15 mouse cellular contexts compared by ENCODE assay signal in the genomic region with DNA sequence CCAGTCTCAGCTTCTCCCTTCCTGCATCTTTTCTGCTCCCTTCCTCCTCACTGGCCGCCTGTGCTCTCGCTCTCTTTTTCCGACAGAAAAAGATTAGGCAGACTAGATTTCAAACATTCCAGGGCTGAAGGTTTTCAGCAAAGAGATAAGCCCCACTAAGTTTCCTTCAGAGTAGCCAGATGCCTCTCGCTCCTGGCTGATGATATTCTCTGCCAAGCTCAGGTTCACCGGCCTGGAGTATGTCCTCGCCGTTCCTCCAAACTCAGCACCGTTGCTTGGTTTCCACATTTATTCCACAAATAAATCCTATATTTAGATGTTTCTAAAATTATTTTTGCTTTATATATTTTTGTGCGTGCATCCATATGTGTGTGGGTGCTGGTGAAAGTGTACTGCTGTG. TPM values are rescaled to one million over a fixed set of nuclear protein-coding genes. Genes with fewer than 3 reads are reported as not detected.
A peak's percentile ranks its signal among the peaks of the same experiment; 100 is the strongest.
DNase-seq lines count a peak whose midpoint lies in the region; ATAC-seq lines count a peak whose summit lies in the region.
"Had no signal": no experiment of that assay in that cellular context is flagged by ENCODE, and none has a peak within 500 bp of the region (broad histone marks: within the 10 kb centered on the region; RNA-seq: fewer than 3 reads in every experiment).

No protein-coding gene starts in this region.

- H3K4me1 ChIP-seq in hindbrain, embryonic 11.5 days (replicated peaks; ENCODE audit: control insufficient read depth, insufficient read depth, low read length) = 0 out of 2 replicates have a peak, but pooled peaks cover 3% of the 10 kb centered on the region
- H3K4me1 ChIP-seq in hindbrain, embryonic 14.5 days (replicated peaks; ENCODE audit: control insufficient read depth, insufficient read depth, low read length) = peaks cover 4% of the 10 kb centered on the region; the same call in 1 of the 2 replicates
- peaks cover 14% of the 10 kb centered on the region for H3K4me1 ChIP-seq in embryonic facial prominence, embryonic 12.5 days
- H3K4me1 ChIP-seq in limb, embryonic 10.5 days = peaks cover 29% of the 10 kb centered on the region

- H3K4me3 ChIP-seq in hindbrain, embryonic 11.5 days (ENCODE audit: low read depth, low read length) = no peak overlapping the region
- no peak overlapping the region for H3K4me3 ChIP-seq in hindbrain, embryonic 14.5 days (replicated peaks; ENCODE audit: low read length)
- H3K4me3 ChIP-seq in embryonic facial prominence, embryonic 12.5 days = no peak overlapping the region
- H3K4me3 ChIP-seq in limb, embryonic 10.5 days = no peak overlapping the region

- WGBS in hindbrain, embryonic 11.5 days = 71% methylated on average over 9 of the region's 9 CpGs
- 71% methylated on average over 9 of the region's 9 CpGs for WGBS in hindbrain, embryonic 14.5 days
- WGBS in embryonic facial prominence, embryonic 12.5 days = 57% methylated on average over 9 of the region's 9 CpGs
- 68% methylated on average over 9 of the region's 9 CpGs for WGBS in limb, embryonic 10.5 days

- 0 out of 2 replicates have a peak overlapping the region, but pooled peaks have one; percentile 30 for H3K27ac ChIP-seq in hindbrain, embryonic 11.5 days (ENCODE audit: low read depth, low read length)
- no peak overlapping the region for H3K27ac ChIP-seq in hindbrain, embryonic 14.5 days
- H3K27ac ChIP-seq in embryonic facial prominence, embryonic 12.5 days = peak overlapping the region; percentile 70
- peak overlapping the region; percentile 79 for H3K27ac ChIP-seq in limb, embryonic 10.5 days

- H3K4me2 ChIP-seq in hindbrain, embryonic 11.5 days (replicated peaks; ENCODE audit: low read depth, low read length) = no peak overlapping the region
- H3K4me2 ChIP-seq in hindbrain, embryonic 14.5 days (replicated peaks) = no peak overlapping the region
- no peak overlapping the region for H3K4me2 ChIP-seq in embryonic facial prominence, embryonic 12.5 days (replicated peaks)

- no peak overlapping the region for H3K9ac ChIP-seq in hindbrain, embryonic 11.5 days (ENCODE audit: low read depth, low read length)
- no peak overlapping the region for H3K9ac ChIP-seq in hindbrain, embryonic 14.5 days
- no peak overlapping the region for H3K9ac ChIP-seq in embryonic facial prominence, embryonic 12.5 days

- H3K9me3 ChIP-seq in hindbrain, embryonic 11.5 days (ENCODE audit: control insufficient read depth, low read length) = no peaks in the 10 kb centered on the region
- no peaks in the 10 kb centered on the region for H3K9me3 ChIP-seq in hindbrain, embryonic 14.5 days (ENCODE audit: control insufficient read depth, low read length)
- H3K9me3 ChIP-seq in embryonic facial prominence, embryonic 12.5 days = no peaks in the 10 kb centered on the region
- no peaks in the 10 kb centered on the region for H3K9me3 ChIP-seq in limb, embryonic 10.5 days (replicated peaks)

- no peak for ATAC-seq in hindbrain, embryonic 11.5 days (ENCODE audit: low FRiP score)
- no peak for ATAC-seq in hindbrain, embryonic 14.5 days (ENCODE audit: low FRiP score)
- no peak for ATAC-seq in embryonic facial prominence, embryonic 12.5 days (ENCODE audit: insufficient number of reproducible peaks, insufficient read depth, low FRiP score, low TSS enrichment)
- ATAC-seq: activated CD4-positive, CD25-positive, alpha-beta regulatory T cell, adult 4 months; inflammation-experienced regulatory T-cells, adult 6 months had no signal

- peak; percentile 24 for DNase-seq in embryo, embryonic 9.5 days (ENCODE audit: extremely low spot score)
- DNase-seq in embryo, embryonic 10 days (ENCODE audit: low spot score) = no peak
- no peak for DNase-seq in hindbrain, embryonic 11.5 days (ENCODE audit: low spot score)
- no peak for DNase-seq in hindbrain, embryonic 14.5 days (ENCODE audit: low spot score)
- no peak for DNase-seq in limb, embryonic 10.5 days (ENCODE audit: low spot score)
- DNase-seq in urinary bladder, adult 2 months (ENCODE audit: low spot score) = no peak
- DNase-seq in frontal cortex, postnatal 10 days (ENCODE audit: low spot score in 2 of 2) = no peak
- DNase-seq: adrenal gland, postnatal 36 days; cerebellum, postnatal 25 days; layer of hippocampus, postnatal 36 days; thymus, adult 18-20 months had no signal

- no peaks in the 10 kb centered on the region for H3K36me3 ChIP-seq in hindbrain, embryonic 11.5 days (ENCODE audit: control insufficient read depth, insufficient read depth, low read length)
- H3K36me3 ChIP-seq in hindbrain, embryonic 14.5 days (replicated peaks; ENCODE audit: control insufficient read depth, insufficient read depth) = no peaks in the 10 kb centered on the region
- no peaks in the 10 kb centered on the region for H3K36me3 ChIP-seq in embryonic facial prominence, embryonic 12.5 days
- H3K36me3 ChIP-seq in limb, embryonic 10.5 days = no peaks in the 10 kb centered on the region

- no peaks in the 10 kb centered on the region for H3K27me3 ChIP-seq in hindbrain, embryonic 11.5 days (ENCODE audit: control insufficient read depth, insufficient read depth, low read length)
- H3K27me3 ChIP-seq in hindbrain, embryonic 14.5 days (ENCODE audit: control insufficient read depth, insufficient read depth, low read length) = no peaks in the 10 kb centered on the region
- H3K27me3 ChIP-seq in embryonic facial prominence, embryonic 12.5 days = no peaks in the 10 kb centered on the region
- no peaks in the 10 kb centered on the region for H3K27me3 ChIP-seq in limb, embryonic 10.5 days (ENCODE audit: low read depth, poor library complexity, severe bottlenecking)
- H3K27me3 ChIP-seq: CH12.LX had no signal

RNA-seq across cellular contexts. Expression of gene Ccn1, which starts 54.3 kb away (rescaled TPM):
- 23.5 and 23.7 TPM in 2 replicates for polyA plus RNA-seq in hindbrain, embryonic 11.5 days (2014; fragmentation: Nextera tagmentation; extraction: Ambion mirVana)
- polyA plus RNA-seq in hindbrain, embryonic 14.5 days (2014; fragmentation: Nextera tagmentation; extraction: Ambion mirVana) = 4.6 and 4.7 TPM in 2 replicates
- polyA plus RNA-seq in embryonic facial prominence, embryonic 12.5 days (2016; fragmentation: Nextera tagmentation; extraction: Ambion mirVana) = 56.8 and 63.7 TPM in 2 replicates
- 27.0 and 33.3 TPM in 2 replicates for polyA plus RNA-seq in limb, embryonic 10.5 days (2016; fragmentation: Nextera tagmentation; extraction: Ambion mirVana)
- 81.8 and 89.1 TPM in 2 replicates for polyA plus RNA-seq in urinary bladder, adult 2 months (2012; rRNA removed)
- polyA plus RNA-seq: activated CD4-positive, CD25-positive, alpha-beta regulatory T cell, adult 4 months; inflammation-experienced regulatory T-cells, adult 6 months had no signal

RNA-seq across cellular contexts. Expression of gene Ddah1, which starts 54.4 kb away (rescaled TPM):
- polyA plus RNA-seq in hindbrain, embryonic 11.5 days (2014; fragmentation: Nextera tagmentation; extraction: Ambion mirVana) = 34.7 and 37.4 TPM in 2 replicates
- polyA plus RNA-seq in hindbrain, embryonic 14.5 days (2014; fragmentation: Nextera tagmentation; extraction: Ambion mirVana) = 102 and 117 TPM in 2 replicates
- polyA plus RNA-seq in embryonic facial prominence, embryonic 12.5 days (2016; fragmentation: Nextera tagmentation; extraction: Ambion mirVana) = 38.8 and 41.3 TPM in 2 replicates
- 13.7 and 14.2 TPM in 2 replicates for polyA plus RNA-seq in limb, embryonic 10.5 days (2016; fragmentation: Nextera tagmentation; extraction: Ambion mirVana)
- 0.74 and 0.94 TPM in 2 replicates for polyA plus RNA-seq in urinary bladder, adult 2 months (2012; rRNA removed)
- polyA plus RNA-seq: activated CD4-positive, CD25-positive, alpha-beta regulatory T cell, adult 4 months had no signal
